Mouse (Mus musculus): ENCODE data around the gene Nanos3.
A peak's percentile ranks its signal among the peaks of the same experiment; 100 is the strongest.

Nanos3 gene

DNA sequence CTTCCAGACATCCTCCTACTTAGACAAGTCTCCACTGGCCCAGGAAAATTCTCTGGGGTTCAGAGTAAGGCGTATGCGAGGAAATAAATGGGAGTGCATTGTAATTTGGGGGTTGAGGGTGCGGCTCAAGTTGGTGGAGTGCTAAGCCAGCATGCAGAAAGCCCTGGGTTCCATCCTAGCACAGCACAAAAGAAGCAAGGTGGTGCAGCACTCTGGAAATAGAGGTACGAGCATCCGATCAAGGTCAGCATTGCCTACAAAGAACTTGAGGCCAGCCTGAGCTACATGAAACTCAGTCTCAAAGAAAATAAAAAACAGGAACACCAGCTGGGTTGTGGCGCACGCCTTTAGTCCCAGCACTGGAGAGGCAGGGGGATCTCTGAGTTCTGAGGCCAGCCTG, at the start of gene Nanos3:
Nanos3 (minus strand) TSS at position 101 of the 400 bp plus-strand sequence.
- DNase-seq: no peak

DNA sequence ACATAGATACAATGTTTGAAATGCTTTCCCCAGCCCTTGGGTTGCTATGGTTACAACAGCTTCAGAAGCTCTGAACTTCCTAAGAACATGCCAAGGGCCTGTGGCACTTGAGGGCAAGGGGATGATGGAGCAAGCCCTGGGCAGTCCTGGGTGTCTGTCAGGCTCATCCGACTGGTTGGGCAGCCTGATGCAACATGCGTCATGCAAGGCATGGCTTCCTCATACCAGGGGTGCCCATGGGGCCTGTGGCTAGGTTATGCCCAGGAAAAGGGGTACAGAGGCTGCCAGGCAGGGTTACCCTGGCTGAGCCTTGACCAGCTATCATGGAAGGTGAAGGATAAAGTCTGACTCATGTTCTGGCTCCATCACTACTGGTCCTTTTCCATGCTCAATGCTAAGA, 48.0 kb upstream of the Nanos3 start:
- DNase-seq: no peak

DNA sequence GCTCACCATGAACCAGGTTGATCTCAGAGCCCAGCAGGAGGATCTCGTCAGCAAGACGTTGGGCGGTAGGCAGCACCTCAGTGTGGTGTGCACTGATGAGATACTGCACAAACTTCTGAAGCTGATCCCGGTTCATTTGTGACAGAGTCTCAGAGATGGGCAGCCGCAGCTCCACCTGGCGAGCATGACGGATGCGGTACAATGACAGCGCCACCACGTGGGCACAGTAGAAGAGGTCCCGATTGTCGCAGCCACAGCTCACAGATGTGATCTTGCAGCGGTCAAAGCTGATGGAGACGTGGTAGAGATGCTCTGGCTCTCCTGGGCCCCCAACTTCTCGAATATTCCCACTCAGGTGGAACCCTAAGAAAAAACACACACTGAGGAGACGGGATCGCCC, 45.7 kb upstream of the Nanos3 start:
- DNase-seq: no peak

DNA sequence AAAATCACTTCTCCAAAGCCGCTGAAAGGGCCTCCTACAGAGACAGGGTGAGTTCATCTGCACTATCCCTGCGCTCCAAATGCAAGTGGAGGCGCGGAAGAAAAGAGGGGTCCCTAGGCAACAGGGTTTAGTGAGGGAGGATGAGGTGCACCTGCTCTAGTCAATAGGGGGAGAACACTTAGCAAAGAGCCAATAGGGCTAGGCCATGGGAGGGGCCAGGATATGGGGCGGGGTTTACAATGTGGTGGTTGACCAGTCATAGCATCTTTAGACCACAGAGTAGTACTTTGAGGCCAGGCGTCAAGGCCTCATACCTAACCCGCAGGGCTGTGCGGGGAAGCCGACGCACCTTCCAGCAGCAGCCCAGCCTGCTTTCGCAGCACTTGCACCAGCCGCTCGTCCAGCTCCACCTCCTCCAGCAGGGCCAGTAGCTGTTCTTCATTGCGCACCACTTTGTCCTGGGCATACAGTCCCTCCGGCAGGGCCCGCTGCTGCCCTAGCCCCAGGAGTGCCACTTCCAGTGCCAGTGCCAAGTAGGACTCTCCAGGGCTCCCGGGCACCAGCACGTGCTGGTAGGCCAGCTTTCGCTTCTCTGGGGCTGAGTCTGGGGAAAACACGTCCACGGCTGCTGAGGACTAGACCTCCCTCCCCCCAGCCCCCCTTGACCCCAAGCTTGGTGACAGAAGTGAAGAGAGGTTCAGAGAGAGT, 38.5 kb upstream of the Nanos3 start:
- DNase-seq: no peak

DNA sequence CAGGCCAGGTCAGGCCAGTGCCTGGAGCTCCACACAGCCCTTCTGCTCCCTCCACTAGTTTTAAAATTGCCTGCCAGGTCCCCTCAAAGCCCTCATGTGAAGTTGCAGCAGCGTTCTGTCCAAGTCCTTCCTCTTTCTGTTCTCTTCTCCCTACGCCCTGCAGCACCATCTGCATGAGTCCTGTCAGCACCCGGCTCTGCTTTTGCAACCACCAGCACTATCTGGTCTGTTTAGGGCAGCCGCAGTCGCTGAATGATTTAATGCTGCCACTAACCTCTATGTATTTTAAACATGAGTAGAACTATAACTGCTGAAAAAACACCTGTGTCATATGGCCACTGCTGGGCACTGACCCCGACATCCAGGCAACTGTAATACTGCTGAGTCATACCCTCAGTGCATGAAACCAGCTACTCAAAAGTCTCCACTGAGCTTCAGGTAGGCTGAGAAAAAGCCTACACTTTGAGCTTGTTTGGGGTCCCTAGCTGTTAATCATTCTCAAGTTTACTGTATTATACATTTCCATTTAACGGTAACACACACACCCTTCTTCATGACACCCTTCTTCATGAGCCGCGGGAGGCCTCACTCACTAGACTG, 37.6 kb upstream of the Nanos3 start:
- DNase-seq: no peak

DNA sequence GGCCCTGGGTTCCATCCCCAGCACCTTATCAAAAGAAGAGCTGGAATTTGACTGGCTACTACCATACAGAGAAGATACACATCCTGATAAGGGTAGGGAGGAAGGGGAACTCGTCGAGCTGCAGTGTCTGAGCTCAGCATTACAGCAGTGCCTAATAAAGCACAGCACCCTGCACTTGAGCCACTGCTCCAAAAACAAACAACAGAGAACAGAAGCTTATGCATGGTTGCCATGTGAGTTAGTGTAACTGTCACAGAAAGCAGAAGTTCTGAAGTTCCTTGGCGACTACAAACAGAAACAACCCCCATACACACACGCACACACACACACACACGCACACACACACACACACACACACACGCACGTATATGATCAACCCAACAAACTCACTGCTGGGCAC, 35.1 kb upstream of the Nanos3 start:
- no peak for DNase-seq

DNA sequence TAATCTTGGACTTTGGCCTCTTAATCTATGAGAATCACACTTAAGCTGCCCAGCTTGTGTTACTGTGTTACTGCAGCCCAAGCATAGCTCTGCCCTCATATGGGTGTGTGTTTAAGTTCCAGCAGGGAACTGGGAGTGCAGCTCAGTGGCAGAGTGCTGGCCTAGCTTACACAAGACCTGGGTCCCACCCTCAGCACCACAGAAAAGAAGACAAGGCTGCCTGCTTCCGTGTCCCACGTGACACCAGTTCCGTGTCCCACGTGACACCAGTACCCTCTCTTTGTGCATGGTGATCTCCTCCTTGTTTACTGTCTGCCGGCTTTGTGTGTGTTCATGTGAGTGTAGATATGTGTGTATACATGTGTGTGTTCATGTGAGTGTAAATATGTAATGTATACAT, 33.1 kb upstream of the Nanos3 start:
- no peak for DNase-seq

DNA sequence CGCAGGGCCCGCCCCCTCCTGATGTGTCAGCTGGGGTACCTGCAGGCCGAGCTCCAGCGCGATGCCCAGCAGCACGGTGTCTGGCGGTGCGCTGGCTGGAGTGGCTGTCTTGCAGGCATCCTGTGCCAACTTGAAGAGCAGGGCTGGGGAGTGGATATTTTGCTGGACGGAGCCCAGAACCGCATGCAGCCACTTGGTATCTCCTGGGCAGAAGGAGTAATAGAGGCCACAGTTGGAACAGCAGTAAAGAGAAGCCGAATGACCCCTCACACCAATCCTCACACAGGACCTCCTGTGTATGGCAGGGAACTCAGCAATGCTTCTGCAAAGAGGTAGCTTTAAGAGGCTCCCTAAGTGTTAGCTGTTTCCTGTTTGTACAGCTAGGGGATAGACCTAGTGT, 32.2 kb upstream of the Nanos3 start:
- DNase-seq: no peak

DNA sequence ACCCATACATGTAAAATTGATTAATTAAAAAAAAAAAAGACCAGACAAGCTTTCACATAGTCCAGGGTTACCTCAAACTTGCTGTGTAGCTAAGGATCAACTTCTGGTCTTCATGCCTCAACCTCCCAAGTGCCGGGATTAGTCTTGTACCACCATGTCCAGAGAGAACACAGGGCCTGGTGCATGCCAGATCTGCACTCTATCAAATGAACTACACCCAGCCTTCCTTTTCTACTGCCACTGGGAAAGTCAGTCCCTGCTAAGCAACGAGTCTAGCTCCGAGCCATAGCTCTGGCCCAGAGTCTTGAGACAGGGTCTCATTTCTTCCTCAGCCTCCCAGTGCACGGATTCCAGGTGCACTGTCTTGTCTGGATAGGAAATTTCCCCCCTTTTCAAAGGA, 28.3 kb upstream of the Nanos3 start:
- DNase-seq: no peak

DNA sequence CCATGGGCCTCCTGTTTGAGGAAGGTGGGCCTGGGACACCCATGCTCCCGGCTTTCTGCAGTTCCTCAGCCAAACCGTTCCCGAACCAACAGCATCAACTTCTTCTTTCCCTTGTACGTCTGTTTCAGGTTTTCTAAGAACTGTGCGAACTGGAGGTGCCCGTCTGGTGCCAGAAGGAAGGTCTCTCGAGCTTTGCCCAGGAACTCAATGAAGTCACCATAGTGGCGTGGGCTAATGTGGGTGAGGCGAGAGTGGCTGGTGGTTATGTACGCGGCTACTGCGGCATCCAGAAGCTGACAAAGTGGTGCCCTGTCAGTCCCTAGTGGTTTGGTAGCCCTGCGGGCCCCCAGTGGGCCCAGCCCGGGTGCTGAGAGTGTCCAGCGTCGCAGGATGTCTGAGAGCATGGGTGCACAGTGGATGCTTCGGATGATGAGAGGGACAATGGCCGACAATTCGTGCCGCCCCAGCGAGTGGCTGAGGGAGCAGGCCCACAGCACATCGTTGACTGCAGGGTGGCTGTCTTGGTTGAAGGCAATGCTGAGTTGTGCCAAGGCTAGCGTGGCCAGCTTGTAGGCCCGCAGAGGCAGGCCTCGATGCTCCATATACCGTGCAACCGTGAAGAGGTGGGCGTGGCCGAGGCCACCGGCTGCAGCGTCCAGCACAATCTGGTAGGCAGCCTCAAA, 27.0 kb upstream of the Nanos3 start:
- DNase-seq: no peak

DNA sequence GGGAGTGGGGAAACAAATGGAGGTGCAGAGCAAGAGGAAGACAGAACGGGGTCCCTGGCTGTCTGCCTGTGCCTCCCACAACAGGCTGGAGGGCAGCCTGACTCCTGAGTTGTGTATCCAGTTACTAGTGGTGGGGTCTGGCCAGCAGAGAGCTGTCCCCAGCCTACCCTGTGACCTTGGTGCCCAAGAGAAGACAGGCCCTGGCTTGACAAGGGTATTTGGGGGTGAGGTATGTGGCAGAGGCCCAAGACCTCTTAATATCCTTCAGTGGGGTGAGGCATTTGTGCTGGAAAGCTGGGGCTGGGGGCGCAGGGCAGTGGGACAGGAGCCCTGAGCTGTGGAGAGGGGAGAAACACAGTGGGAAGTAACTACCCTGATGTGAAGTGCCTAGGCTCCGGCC, 26.2 kb upstream of the Nanos3 start:
- DNase-seq: no peak

DNA sequence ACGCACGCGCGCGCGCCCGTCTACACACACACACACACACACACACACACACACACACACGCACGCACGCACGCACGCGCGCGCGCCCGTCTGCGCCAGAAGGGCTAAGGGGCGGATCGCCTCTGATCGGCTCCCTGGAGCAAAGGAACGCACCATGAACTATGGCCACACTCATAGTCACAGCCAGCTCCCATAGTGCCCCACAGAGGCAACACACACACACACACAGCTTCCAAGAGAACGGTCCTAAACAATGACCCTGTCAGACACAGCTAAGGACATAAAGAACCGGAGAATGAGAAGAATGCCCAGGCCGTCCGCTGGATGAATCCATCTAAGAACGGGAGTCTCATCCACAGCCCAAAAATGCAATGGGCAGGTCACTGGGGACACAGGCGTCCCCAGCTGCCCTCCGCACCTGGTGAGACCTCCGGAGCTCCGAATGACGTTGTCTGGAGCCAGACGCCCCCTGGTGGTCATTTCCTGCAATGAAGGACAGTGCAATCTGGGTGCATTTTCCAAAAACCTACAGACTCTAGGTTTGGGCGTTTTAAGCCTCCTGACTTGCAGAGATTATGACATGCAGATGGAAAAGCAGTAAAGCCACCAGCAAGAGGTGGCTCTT, 25.3 kb upstream of the Nanos3 start:
- peak; percentile 85 for DNase-seq

DNA sequence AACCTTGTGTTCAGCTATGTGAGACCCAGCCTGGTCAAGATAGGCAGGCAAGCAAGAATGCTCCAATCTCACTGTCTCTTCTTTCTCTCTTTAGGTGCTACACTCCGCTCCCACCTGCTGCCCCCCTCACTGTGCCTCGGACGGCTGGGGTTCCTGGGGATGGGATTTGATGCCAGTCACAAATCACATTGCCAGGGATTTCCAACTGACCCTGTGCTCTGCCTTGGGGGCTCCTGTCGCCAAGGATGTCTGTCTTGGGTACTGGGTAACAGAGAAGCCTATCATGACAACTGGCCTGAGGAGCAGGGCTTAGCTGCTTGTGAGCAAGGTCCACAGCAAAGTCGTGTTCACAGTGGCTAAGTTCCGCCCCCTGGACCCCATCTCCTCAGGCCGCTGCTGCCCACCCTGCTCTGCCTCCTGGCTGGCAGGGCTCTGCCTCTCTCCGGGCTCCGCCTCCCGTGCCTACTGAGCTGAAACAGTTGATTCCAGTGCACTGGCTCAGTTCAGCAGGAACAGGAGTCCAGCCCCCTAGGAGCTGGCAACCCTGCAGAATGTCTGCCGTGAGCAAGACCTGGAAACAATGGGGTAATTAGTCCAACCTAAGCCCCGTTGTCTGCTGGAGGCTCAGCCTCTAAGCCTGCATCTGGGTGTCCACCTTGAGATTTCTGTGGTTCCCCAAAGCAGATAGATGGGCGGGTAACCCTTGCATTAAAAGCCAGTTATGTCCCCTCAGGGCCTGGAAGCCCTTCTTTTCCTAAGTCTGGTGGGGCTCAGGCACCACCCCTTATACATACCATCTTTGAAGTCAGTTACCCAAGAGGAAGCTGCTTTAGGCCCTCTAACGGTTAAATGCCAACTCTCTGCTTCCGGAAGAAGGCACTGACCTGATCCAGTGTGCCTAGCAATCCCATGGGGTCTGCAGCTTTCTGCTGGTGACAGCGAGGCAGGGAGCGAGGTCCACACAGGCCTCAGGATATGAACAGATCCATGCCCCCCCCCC, 23.7 kb upstream of the Nanos3 start:
- DNase-seq: no peak

DNA sequence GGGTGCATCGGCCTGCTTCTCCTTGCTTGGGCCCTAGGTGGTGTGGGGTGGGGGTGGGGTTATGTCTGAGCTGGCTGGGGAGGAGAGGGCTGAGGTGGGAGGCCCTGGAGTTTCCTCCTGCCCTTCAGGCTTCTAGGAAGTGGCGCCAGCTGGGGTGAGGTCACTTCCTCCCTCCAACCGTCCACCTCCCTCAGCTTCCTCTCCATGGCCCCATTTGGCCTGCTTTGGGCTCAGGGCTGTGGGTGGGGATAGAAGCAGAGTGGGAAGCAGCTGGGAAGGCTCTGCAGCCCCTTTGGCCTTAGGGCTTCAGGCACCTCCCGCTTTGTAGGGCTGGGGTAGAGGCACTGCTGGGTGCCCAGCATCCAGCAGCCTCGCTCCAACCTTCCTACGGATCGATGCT, 22.8 kb upstream of the Nanos3 start:
- no peak for DNase-seq

DNA sequence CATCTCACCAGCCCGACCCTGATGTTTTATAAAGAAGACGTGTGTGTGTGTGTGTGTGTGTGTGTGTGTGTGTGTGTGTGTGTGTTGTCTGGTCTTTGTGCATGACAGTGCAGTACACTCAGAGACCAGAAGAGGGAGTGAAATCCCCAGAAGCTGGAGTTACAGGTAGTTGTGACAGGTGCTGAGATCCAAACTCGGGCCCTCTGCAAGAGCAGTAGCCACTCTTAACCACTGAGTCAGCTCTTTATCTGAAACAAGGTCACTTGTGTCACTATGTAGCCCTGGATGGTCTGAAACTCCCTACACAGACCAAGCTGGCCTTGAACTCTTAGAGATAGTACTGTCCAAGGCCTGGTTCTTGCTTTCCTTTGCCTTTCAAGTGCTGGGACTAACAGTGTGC, 21.6 kb upstream of the Nanos3 start:
- DNase-seq: no peak

DNA sequence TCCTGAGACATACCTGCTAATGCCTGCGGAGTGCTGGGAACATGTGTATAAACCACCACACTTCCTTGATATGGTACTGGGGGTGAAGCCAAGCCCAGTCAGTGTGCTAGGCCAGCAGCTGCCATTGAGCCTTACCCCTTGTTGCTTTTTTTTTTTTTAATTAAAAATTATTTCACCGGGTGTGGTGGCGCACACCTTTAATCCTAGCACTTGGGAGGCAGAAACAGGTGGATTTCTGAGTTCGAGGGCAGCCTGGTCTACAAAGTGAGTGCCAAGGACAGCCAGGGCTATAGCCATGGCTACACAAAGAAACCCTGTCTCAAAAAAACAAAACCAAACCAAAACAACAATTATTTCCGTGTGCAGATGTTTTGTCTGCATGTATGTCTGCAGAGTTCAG, 20.1 kb upstream of the Nanos3 start:
- no peak for DNase-seq

DNA sequence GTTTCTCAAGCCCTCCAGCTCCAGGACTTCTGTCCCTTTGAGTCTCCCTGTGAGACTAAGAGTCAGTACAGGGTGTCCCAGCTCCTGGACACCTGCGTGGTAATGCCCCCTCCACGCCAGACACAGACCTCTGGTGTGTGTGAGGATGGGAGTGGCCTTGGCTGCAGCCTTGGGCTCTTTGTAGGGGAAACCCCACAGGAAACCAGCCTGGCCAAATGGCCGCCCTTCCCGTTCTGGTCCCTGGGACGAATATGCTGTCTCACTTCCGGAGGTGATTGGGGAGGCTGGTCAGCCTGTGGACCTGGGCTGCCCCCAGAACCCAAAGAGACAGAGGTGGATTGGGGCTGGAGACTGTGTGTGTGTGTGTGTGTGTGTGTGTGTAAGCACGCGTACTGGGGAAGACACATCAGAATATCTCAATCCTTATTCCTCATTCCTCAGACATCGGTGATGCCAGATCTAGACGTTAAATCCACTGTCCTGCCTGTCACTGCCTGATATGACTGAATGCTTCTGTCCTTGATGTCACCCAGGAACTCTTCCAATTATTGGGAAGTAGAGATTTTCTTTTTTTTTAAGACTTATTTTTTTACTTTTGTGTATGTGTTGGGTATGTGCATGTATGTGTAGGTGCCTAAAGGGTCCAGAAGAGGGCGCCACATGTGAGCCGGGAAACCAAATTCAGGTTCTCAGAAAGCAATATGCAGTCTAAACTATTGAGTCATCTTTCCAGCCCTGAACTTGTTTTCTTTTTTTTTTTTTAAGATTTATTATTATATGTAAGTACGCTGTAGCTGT, 19.2 kb upstream of the Nanos3 start:
- DNase-seq: no peak

DNA sequence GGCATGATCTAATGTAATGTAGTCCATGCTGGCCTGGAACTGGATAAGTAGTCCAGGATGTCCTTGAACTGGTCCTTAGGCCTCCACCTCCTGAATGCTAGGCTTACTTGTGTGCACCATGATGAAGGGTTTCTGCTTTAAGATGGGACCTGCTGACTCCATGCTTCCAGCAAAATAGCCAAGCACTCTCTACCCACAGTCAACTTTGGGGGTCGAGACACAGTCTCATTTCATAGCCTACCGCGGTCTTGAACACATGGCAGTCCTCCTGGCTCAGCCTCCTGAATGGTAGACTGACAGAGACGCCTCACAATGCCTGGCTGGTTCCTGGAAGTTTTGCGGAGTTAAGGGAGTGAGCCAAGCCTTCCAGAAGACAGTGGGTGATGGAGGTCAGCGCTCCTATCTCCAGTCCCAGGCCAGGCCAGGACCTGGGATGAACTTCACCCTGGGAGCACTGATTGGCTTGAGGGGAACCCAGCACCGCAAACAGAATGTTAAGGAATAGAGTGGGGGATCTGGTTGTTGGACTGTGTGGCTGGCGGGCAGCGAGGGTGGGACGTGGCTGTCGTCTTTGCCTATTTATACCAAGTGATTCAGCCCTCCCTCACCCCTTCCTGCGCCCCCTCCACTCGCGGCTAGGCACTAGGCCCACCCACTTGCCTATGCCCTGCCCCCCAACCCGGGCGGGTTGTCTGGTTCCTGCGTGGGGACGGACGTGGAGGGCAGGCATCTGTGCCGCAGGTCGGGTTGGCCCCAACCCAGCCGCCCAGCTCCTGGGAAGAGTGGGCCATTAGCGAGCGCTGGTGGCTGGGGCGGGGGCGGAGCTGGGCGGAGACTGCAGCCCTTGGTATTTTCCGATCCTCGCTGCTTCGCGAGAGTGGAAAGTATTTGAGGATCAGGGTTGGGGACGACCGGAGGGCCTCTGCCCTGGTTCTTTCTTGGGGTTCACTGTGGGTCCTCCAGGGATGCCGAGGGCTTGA, 18.2 kb upstream of the Nanos3 start:
- DNase-seq: no peak

DNA sequence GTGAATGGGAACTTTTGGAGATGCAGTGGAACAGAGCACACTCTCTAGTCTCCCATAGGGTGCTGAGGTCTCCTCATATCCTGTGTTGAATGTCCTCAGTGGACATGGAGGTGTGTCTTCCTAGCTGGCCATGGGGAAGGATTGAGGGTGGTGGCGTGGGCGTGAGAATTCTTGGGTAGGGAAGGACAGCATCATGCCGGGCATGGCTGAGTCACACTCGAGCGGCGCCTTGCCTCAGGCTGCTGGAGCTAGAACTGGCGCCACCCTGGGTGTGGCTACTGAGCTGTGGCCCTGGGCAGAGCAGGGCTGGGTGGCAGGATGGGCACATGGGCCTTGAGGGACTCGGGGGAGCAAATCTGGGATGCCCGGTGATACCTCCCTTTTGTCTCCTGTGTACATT, 17.4 kb upstream of the Nanos3 start:
- DNase-seq: no peak

DNA sequence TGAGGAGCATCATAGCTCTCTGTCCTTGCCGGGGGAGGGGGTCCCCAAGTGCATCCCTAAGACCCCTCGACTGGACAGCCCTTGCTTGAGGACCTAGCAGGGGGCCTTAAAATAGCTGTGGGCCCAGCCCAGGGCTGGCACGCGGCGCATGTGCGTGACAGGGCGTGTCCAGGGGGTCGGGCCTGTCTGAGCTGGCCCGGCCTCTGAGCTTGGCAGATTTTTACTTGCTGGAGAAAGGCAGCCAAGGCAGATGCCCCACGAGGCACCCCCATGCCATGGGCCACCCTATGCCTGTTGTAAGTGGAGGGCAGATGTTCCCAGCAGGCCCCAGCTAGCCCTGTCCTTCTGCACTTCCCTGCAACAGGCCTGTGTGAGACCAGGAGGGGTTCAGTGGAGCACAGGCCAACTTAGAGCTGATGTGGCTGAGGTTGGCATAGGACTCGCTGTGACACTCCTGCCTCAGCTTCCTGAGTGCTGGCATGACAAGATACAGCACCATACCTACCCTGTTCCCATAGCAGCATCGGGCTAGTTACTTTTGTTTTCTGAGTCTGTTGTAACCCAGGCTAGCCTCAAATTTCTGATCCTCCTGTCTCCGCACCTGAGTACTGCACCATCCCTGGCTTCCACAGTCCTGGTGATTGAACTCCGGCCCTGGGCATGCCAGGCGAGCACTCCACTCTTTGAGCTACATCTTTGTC, 16.7 kb upstream of the Nanos3 start:
- DNase-seq: no peak

All from cerebellum, adult 9-10 months (tissue).